Mouse (Mus musculus): ENCODE data around the gene Gdf10. TPM values are rescaled to one million over a fixed set of nuclear protein-coding genes. Genes with fewer than 3 reads are reported as not detected.
A peak's percentile ranks its signal among the peaks of the same experiment; 100 is the strongest.

The Gdf10 gene
- polyA plus RNA-seq, 1 experiment from 2014 or later: 2.4 TPM

DNA sequence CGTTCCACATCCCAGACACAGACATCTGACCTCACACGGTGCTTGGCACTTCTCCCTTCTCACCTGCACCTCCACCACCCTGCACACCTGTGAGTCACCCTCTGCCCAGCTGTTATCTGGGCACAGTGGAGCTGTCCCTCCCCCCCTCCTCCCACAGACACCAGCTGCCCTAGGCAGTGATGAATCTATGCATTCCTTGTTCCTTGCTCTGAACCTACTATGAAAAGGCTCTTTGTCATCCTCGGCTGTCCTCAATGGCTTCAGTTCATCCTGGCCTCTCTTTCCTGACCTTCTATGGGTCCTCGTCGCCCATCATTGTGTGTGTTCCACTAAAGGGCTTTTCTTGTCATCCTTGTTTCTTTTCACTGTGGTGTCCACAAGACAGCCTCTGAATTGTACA is 51.4 kb downstream of the Gdf10 start:
- no peaks in the 10 kb centered on the region for H3K9me3 ChIP-seq (ENCODE audit: control insufficient read depth, low read length)
- DNase-seq (ENCODE audit: low spot score) (no peak), ATAC-seq (replicated peaks; ENCODE audit: low FRiP score) (no peak)
- no peaks in the 10 kb centered on the region for H3K36me3 ChIP-seq (ENCODE audit: control insufficient read depth, insufficient read depth, low read length)
- no peak overlapping the region for H3K4me2 ChIP-seq (ENCODE audit: low read depth, low read length, severe bottlenecking)
- H3K9ac ChIP-seq (ENCODE audit: low read length): no peak overlapping the region
- WGBS: 59% methylated on average over 5 of the region's 5 CpGs
- no peaks in the 10 kb centered on the region for H3K27me3 ChIP-seq (ENCODE audit: control insufficient read depth, insufficient read depth, low read length)
- H3K27ac ChIP-seq (ENCODE audit: low read depth, low read length): no peak overlapping the region
- H3K4me1 ChIP-seq (replicated peaks; ENCODE audit: control insufficient read depth, insufficient read depth, low read length): no peaks in the 10 kb centered on the region
- no peak overlapping the region for H3K4me3 ChIP-seq (ENCODE audit: low read depth, low read length)

DNA sequence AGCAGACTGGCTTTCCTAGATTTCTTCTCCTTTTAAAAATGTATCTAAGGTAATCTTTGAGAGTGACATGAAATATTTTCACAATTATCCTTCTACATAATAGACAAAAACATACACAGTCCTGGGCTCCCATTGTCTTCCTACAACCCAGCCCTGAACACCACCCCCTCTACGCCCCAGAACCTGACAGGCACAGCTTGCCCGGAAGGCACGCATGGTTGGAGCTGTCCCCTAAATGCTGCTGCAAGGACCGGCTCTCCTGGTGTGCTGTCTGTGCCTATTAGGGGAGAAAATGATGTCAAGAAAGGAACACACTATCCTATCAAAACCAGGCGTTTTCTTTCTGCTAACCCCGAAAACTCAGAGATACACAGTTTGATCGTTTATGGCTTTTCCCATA is 54.4 kb downstream of the Gdf10 start:
- ATAC-seq (replicated peaks; ENCODE audit: low FRiP score): no peak
- Histone ChIP-seq H3K9ac (ENCODE audit: low read length) (no peak overlapping the region), H3K4me2 (ENCODE audit: low read depth, low read length, severe bottlenecking) (no peak overlapping the region), H3K4me1 (replicated peaks; ENCODE audit: control insufficient read depth, insufficient read depth, low read length) (no peaks in the 10 kb centered on the region), H3K27ac (ENCODE audit: low read depth, low read length) (no peak overlapping the region), H3K27me3 (ENCODE audit: control insufficient read depth, insufficient read depth, low read length) (no peaks in the 10 kb centered on the region), H3K36me3 (ENCODE audit: control insufficient read depth, insufficient read depth, low read length) (no peaks in the 10 kb centered on the region), H3K9me3 (ENCODE audit: control insufficient read depth, low read length) (no peaks in the 10 kb centered on the region), H3K4me3 (ENCODE audit: low read depth, low read length) (no peak overlapping the region)
- no peak for DNase-seq (ENCODE audit: low spot score)
- WGBS: 47% methylated on average over 7 of the region's 7 CpGs

DNA sequence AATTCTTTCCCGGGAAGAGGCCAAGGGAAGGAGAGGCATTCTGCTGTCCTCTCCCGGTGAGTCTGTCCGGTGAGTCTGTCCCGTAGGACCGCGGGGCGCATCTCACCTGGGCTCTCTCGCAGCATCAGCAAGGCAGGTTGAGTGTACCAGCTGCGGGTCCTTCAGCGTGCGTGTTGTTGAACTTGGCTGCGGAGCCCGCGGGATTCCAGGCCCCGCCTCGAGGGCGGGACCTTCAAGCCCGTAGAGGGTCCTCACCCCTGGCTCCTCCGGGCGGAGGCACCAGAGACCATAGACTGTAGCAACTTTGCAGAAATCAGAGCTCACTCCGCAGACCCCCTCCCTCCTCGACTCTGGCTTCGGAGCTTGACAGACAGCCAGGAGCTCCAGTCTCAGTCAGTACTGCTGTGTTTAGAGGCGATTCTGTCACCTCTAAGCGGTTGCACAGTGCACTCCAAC is 55.2 kb downstream of the Gdf10 start, which contains the start of gene Zfp488:
Zfp488 (minus strand) TSS at position 161 of the 456 bp plus-strand sequence.
- no peaks in the 10 kb centered on the region for H3K4me1 ChIP-seq (replicated peaks; ENCODE audit: control insufficient read depth, insufficient read depth, low read length)
- H3K27me3 ChIP-seq (ENCODE audit: control insufficient read depth, insufficient read depth, low read length): no peaks in the 10 kb centered on the region
- ATAC-seq (replicated peaks; ENCODE audit: low FRiP score) (peak; percentile 67), DNase-seq (ENCODE audit: low spot score) (peak; percentile 63)
- H3K4me3 ChIP-seq (ENCODE audit: low read depth, low read length): peak within 1 kb of the TSS; percentile 26
- no peaks in the 10 kb centered on the region for H3K36me3 ChIP-seq (ENCODE audit: control insufficient read depth, insufficient read depth, low read length)
- H3K9me3 ChIP-seq (ENCODE audit: control insufficient read depth, low read length): no peaks in the 10 kb centered on the region
- peak within 1 kb of the TSS; percentile 33 for H3K9ac ChIP-seq (ENCODE audit: low read length)
- 2% methylated on average over 25 of the region's 25 CpGs for WGBS
- no peak within 1 kb of the TSS for H3K27ac ChIP-seq (ENCODE audit: low read depth, low read length)
- peak within 1 kb of the TSS; percentile 55 for H3K4me2 ChIP-seq (ENCODE audit: low read depth, low read length, severe bottlenecking)

Other genes starting within 250 kb of the Gdf10 start
- gene Gdf2, start 17.5 kb downstream of the Gdf10 start, polyA plus RNA-seq (2014; fragmentation: Nextera tagmentation; extraction: Ambion mirVana): not detected in 2 replicates
- gene Rbp3, start 30.4 kb downstream of the Gdf10 start, polyA plus RNA-seq (2014; fragmentation: Nextera tagmentation; extraction: Ambion mirVana): not detected in 2 replicates
- 0.08 and 0.09 TPM in 2 replicates for gene Zfp488, start 55.2 kb downstream of the Gdf10 start, polyA plus RNA-seq (2014; fragmentation: Nextera tagmentation; extraction: Ambion mirVana)
- not detected in 2 replicates for gene Gm30083, start 91.6 kb downstream of the Gdf10 start, polyA plus RNA-seq (2014; fragmentation: Nextera tagmentation; extraction: Ambion mirVana)
- gene Gm5460, start 93.2 kb downstream of the Gdf10 start, polyA plus RNA-seq (2014; fragmentation: Nextera tagmentation; extraction: Ambion mirVana): not detected in 2 replicates
- not detected in 2 replicates for gene Antxrl, start 129.1 kb downstream of the Gdf10 start, polyA plus RNA-seq (2014; fragmentation: Nextera tagmentation; extraction: Ambion mirVana)
- gene Anxa8, start 162.4 kb downstream of the Gdf10 start, polyA plus RNA-seq (2014; fragmentation: Nextera tagmentation; extraction: Ambion mirVana): 0.88 and 1.2 TPM in 2 replicates
- not detected in 2 replicates for gene A630023A22Rik, start 179.2 kb downstream of the Gdf10 start, polyA plus RNA-seq (2014; fragmentation: Nextera tagmentation; extraction: Ambion mirVana)
- gene Npy4r, start 228.9 kb downstream of the Gdf10 start, polyA plus RNA-seq (2014; fragmentation: Nextera tagmentation; extraction: Ambion mirVana): not detected in 2 replicates